Mouse (Mus musculus): Measurements from ENCODE around the gene Sppl3.
A peak's percentile ranks its signal among the peaks of the same experiment; 100 is the strongest.

The Sppl3 gene

DNA sequence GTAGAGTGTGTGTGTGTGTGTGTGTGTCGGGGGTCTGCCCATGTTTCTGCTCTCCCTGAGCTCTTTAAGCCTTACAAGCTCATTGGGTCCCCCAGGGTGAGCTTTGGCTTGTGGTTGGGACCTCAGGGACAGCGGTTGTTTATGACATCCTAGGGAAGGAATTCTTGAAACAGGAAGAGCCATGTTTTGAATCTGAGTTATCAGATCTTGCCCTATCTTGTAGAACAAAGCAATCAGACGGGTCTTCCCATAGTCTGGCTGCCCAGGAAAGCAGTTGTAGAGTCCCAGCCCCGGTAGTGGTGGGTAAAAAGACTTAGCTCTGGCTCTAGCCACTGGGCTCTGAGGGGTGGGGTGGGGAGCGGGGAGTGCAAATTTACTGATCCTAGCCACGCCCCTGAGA lies 13.6 kb upstream of the Sppl3 start:
- ATAC-seq (ENCODE audit: low TSS enrichment) = no peak

- no peak for ATAC-seq (ENCODE audit: low TSS enrichment)
These were observed 10.4 kb upstream of the Sppl3 start for GRCm38 (mm10) chr5:115000503-115000902.

- no peak for ATAC-seq (ENCODE audit: low TSS enrichment)
These were observed 9.5 kb upstream of the Sppl3 start for GRCm38 (mm10) chr5:115001464-115001863.

GRCm38 (mm10) chr5:115002781-115003180 lies 8.2 kb upstream of the Sppl3 start:
- no peak for ATAC-seq (ENCODE audit: low TSS enrichment)

DNA sequence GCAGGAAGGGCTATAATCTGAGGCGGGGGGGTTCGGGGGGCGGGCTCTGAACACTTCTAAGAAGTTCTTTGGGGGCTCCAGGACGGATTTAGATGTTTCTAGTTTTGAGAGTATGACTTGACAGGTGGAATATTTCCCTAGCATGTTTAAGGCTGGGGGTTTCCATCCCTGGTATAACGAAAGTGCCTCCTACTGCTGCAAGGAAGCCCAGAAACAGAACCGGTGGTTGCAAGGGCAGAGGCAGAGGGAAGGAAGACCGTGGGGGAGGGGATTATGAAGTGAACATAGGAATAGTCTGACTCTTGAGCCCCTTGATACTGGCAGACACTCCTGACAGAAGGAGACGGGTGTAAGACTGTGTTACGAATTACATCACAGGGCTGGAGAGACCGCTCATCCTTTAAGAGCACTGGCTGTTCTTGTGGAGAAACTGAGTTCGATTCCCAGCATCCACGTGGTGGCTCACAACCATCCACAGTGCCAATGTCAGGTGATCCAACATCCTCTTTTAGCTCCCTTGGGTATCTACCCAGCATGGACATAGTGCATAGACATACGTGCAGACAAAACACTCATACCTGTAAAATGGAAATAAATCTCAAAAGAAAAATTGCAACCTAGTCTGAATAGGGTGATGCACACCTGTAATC lies 7.6 kb upstream of the Sppl3 start:
- ATAC-seq (ENCODE audit: low TSS enrichment) = no peak

GRCm38 (mm10) chr5:115007768-115008167 lies 3.2 kb upstream of the Sppl3 start:
- no peak for ATAC-seq (ENCODE audit: low TSS enrichment)

DNA sequence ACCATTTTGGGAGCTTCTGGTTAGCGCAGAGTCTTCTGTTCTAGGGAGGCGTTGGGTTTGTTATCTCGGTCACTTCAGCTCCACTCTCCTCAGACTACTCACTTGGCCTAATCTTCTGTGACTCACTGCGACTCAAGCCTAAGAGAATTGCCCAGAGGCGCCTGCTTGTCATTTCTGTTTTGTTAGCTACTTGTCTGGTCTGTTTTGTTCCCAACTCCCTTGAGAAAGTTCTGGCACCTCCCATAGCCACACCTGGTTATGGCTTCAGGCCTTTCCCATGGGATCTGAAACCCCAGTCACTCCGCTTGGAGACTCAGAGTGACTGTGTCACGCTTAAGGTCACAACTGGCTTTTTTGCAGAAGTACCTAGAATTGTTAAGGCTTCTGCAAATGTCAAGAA lies 2.6 kb upstream of the Sppl3 start:
- no peak for ATAC-seq (ENCODE audit: low TSS enrichment)

DNA sequence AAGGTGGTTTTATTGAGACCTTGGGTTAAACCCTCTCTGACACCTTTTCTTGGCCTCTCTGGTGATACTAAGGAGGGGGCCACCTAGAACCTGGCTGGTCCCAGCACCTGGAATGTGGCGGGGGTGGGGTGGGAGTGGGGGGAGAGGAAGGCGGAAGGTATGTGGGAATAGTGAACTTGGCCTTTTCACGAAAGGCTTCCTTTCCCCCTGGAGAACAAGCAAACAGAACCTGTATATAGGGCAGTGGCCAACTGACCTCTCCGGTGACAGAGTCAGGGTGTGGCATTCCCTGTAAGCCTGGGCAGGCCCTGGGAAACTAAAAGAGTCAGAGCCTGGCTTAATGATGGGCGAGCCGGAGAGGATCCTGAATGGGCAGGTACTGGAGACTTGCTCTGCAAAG lies 1.8 kb upstream of the Sppl3 start:
- no peak for ATAC-seq (ENCODE audit: low TSS enrichment)

DNA sequence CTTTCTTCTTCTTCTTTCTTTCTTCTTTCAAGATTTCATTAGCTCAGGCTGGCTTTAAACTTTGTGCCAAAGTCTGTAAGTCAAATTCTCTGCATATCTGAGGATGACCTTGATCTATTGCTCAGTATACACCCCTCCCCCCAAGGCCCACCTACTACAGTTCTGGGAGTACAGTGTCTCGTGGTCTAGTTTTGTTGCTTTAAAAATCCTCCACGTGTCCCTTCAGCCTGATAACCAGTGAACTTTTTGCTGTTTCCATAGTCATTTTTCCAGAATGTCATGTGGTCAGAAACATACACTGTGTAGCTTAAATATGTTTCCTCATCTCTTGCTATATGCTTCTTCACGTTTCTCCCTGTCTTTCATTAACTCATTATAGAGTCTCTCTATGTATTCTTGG lies 976 bp upstream of the Sppl3 start:
- ATAC-seq (ENCODE audit: low TSS enrichment) = no peak

DNA sequence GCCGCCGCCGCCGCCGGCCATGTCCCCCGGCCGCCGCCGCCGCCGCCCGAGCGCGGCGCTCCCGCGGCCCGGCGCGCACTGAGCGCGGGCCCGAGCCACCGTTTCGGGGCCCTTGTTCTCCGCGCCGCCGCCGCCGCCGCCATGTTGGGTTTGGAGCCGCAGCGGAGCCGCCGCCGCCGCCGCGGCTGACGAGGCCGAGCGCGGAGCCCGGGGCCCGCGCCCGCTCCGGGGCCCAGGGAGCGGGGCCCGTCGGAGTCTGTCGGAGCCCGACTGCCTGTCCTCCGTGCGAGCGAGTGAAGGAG lies 231 bp downstream of the Sppl3 start:
- peak; percentile 56; the same call in 1 of the 2 replicates for ATAC-seq (ENCODE audit: low TSS enrichment)

DNA sequence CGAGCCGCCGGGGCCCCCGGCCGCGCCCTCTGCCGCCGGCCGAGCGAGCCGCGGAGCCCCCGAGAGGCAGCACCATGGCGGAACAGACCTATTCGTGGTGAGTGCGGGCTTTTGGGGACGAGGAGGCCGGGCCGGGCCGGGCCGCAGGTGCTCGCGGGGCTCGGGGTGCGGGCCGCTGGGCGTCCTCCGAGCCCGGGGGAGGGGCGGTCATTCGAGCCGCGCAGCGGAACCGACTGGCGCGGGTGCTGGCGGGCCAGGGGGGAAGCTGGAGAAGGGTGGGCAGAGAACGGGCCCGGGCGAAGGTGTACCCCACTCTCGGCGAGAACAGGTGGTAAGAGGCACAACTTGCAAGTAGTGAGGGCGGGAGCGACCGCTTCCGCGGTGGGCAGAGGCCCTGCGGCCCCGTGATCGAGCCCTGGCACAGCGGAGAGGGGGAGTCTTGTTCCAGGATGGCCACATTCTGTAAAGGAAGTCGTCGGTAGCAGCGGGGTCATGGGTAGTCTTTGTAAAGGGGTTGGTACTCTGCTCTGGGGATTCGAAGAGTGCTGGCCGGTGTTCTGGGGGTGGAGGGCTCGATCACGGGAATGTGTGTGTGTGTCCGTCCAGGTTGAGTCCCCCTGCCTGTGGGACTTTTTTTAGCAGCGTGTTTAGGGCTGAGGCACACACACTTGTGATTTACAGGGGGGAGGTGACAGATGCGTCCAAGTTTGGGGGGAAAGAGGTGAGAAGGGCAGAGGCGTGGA lies 753 bp downstream of the Sppl3 start:
- ATAC-seq (ENCODE audit: low TSS enrichment) = peak; percentile 45

DNA sequence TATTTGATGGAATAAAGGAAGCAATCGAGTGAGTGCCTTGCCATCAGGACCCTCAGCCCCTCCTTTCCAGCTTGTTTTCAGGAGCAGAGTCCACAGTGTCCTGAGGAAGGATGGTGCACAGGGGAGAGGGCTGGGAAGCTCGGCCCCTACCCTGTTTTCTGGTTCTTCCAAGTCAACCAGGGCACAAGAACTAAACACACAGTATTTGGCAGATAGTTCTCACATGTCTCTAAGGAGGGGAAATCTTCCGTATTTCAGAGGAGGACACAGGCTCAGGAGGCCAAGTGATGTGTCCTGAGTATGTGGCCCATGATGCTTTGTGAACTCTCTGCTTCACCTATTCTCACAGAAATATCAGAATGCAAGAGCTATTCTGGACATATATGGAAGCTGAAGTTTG lies 2.5 kb downstream of the Sppl3 start:
- no peak for ATAC-seq (ENCODE audit: low TSS enrichment)

GRCm38 (mm10) chr5:115014570-115014969 lies 3.6 kb downstream of the Sppl3 start:
- ATAC-seq (ENCODE audit: low TSS enrichment) = no peak

- ATAC-seq (ENCODE audit: low TSS enrichment) = no peak
These were observed 4.2 kb downstream of the Sppl3 start for GRCm38 (mm10) chr5:115015121-115015520.

- ATAC-seq (ENCODE audit: low TSS enrichment) = no peak
These were observed 7.3 kb downstream of the Sppl3 start for GRCm38 (mm10) chr5:115018270-115018669.

GRCm38 (mm10) chr5:115018813-115019212 lies 7.9 kb downstream of the Sppl3 start:
- no peak for ATAC-seq (ENCODE audit: low TSS enrichment)

DNA sequence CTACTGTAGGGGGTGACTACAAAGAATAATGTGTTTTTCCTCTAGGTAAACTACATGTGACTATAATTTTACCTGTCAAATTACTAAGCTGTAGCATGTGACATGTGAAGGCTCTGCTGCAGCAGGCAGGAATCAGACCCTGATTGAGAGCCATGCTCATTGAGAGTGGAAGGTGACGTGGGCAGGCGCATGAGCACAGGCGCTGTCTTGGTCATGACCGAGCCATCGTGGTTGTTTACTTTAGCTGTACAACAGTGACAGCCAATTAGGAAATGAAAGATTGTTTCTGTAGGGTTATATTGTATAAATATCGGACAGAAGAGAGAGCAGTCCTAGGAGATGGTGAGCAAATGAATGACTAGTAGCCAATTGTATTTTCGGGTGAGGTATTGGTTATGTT lies 11.1 kb downstream of the Sppl3 start:
- no peak for ATAC-seq (ENCODE audit: low TSS enrichment)

- peak; percentile 77 for ATAC-seq (ENCODE audit: low TSS enrichment)
These were observed 15.2 kb downstream of the Sppl3 start for GRCm38 (mm10) chr5:115026170-115026569.

DNA sequence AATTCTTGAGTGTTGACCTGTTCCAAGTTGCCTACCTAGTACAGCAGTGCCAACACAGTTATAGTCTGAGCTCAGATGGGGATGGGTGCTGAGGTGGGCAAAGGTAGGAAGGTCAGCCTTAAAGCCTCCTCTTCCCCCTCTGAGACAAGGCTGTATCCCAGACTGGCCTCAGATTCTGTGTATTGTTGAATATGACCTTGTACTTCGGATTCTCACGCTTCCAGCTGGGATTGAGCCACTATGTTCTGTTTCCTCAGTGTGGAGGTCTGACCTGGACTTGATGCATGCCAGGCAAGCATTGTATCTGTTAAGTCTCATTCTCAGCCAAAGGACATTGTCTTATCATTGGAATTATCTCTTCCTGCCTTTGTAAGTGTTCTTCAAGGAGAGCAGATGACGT lies 16.2 kb downstream of the Sppl3 start:
- ATAC-seq (ENCODE audit: low TSS enrichment) = no peak

DNA sequence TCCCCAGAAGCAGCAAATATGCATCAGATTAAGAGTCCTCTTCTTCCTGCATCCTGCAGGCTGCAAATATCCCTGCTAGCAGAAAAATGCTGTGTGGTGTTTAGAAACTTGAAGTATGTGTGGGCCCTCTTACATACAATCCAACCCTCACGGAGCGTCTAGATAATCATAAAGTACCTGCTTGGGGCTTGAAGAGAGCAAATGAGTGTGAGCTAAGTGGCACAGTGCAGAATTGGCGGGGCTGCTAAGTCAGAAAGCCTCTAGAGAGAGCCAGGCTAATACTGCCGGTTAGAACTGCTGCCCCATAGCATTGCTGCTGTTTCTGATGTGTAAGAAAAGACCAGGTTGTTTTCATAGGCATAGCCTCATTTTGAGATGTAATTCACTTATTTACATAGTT lies 18.0 kb downstream of the Sppl3 start:
- no peak for ATAC-seq (ENCODE audit: low TSS enrichment)

GRCm38 (mm10) chr5:115029509-115029908 lies 18.6 kb downstream of the Sppl3 start:
- no peak for ATAC-seq (ENCODE audit: low TSS enrichment)

- no peak for ATAC-seq (ENCODE audit: low TSS enrichment)
These were observed 20.6 kb downstream of the Sppl3 start for GRCm38 (mm10) chr5:115031576-115031975.

GRCm38 (mm10) chr5:115032620-115033019 lies 21.7 kb downstream of the Sppl3 start:
- no peak for ATAC-seq (ENCODE audit: low TSS enrichment)

DNA sequence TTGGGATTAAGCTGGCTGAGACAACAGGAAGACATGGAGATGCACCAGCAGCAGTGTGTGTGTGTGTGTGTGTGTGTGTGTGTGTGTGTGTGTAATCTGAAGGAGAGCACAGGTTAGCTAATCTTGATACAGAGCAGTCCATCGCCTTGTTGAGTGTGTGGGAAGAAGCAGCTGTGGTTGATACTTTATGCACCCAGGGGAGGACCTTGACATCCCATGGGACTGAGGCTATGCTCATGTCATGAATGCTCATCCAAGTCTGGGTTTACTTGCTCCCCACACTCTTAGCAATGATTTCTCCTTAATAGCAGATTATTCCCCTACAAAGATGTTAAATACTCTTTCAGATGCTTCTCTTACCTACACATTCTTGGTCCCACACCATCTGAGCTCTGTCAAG lies 24.3 kb downstream of the Sppl3 start:
- no peak for ATAC-seq (ENCODE audit: low TSS enrichment)

Measured in frontal cortex, adult (tissue).